Mouse (Mus musculus): Measurements from ENCODE around the gene Rhox3f. TPM values are rescaled to one million over a fixed set of nuclear protein-coding genes. Genes with fewer than 3 reads are reported as not detected.
"Not testable (repeated sequence)": the region's sequence is repeated elsewhere in the genome, so short reads cannot be mapped to it uniquely, and the experiment has no call there.

Rhox3f gene
- not detected in 2 replicates for polyA plus RNA-seq (2015; fragmentation: Nextera tagmentation; extraction: Ambion mirVana)

DNA sequence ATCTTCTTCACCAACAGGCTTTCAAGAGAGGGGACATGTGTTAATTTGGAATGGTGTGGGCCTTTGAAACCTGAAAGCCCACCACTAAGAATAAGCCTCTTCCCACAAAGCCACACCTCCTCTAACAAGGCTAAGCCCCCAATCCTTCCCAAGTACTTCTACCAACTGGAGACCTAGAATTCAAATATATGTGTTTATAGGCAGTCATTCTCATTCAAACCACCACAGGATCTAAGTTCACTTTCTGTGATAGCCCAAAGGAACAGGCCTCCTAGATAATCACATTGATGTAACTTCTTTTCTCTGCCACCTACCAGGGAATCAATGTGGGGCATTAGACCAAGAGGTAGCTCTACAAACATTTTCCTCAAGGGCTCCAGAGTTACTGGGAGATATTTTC lies at the start of gene Rhox3f:
Gene Rhox3f (plus strand): TSS at position 301 of the 400 bp plus-strand sequence.
- not testable (repeated sequence) for ATAC-seq

DNA sequence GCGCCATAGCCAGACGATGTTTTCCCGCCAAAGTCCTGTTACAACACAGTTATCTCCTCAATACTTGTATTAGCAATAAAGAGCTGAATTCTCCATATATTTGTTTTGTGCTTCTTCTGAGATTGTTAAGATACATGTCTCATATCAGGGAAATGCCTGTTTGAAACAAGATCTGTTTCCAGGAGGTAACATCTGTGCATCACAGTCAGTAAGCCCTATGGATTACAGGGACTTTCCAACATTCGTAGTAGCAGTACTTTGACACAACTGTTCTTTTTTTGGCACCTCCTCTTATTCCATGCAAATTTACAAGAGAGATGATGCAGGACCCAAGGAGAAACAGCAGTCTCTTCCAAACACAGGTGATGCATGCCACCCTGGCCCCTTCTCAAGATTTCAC lies 39.1 kb upstream of the Rhox3f start, which contains the start of gene Rhox3e:
Gene Rhox3e (plus strand): TSS at position 301 of the 400 bp plus-strand sequence.
- not testable (repeated sequence) for H3K4me1 ChIP-seq (replicated peaks); H3K27ac ChIP-seq; H3K27me3 ChIP-seq; H3K4me2 ChIP-seq (replicated peaks); H3K36me3 ChIP-seq; H3K9ac ChIP-seq (replicated peaks); H3K9me3 ChIP-seq; H3K4me3 ChIP-seq (replicated peaks); ATAC-seq
- WGBS: 100% methylated on average over 1 of the region's 4 CpGs

More for the DNA sequence above, at the start of gene Rhox3f:
- H3K36me3 ChIP-seq; H3K9me3 ChIP-seq; H3K27me3 ChIP-seq; H3K27ac ChIP-seq; H3K4me1 ChIP-seq (replicated peaks); H3K4me2 ChIP-seq (replicated peaks); H3K9ac ChIP-seq (replicated peaks); H3K4me3 ChIP-seq (replicated peaks): not testable (repeated sequence)

- not testable (repeated sequence) for H3K27ac ChIP-seq; H3K9me3 ChIP-seq; H3K9ac ChIP-seq (replicated peaks); H3K27me3 ChIP-seq; H3K36me3 ChIP-seq; H3K4me3 ChIP-seq (replicated peaks); H3K4me2 ChIP-seq (replicated peaks); ATAC-seq; H3K4me1 ChIP-seq (replicated peaks)
- WGBS: 98% methylated on average over 11 of the region's 18 CpGs
These were observed 23.7 kb upstream of the Rhox3f start, which contains the start of gene Rhox4e for GRCm38 (mm10) chrX:37557112-37557511. Rhox4e (plus strand) TSS chrX:37557412.

DNA sequence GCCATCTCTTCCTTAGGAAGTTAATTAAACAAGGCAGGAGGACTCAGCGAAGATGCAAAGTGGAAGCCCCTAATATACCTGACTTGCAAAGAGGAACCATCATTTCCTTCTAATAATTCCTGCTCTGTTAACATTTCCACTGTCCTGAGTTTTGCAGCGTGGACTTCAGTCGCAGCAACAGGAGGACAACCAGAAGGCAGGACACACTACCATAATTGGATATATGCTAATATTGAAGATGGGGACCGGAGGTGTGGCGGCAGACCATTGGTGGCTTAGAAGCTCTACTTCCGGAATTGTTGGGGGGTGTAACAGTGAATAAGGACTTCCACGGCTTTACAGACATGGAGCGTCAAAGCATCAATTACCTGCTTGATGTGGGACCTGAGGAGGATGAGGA lies 9.7 kb upstream of the Rhox3f start, which contains the start of gene Rhox2f:
Gene Rhox2f (plus strand): TSS at position 301 of the 400 bp plus-strand sequence.
- H3K9me3 ChIP-seq: not testable (repeated sequence)

DNA sequence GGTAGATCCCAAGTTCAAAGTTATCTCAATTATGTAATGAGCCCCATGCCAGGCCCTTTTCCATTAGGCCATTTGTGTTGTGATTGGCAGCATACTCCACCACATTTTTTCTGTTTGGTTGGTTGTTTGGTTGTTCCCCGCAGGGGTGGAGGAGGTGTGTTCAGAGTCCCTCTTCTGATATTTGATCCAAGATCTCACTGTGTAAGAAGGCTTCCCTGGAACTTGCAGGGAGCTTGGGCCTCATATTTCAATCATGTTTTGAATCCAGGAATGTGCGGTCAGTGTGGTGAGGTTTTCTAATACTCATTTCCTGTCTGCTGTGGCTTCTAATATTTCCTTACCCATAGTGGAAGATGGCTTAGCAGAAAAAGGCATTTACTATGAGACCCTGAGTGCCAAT lies 8.2 kb upstream of the Rhox3f start:
- 60% methylated on average over 2 of the region's 2 CpGs for WGBS

More for the DNA sequence above, 9.7 kb upstream of the Rhox3f start, which contains the start of gene Rhox2f:
- H3K4me1 ChIP-seq (replicated peaks); H3K4me2 ChIP-seq (replicated peaks); H3K4me3 ChIP-seq (replicated peaks); H3K9ac ChIP-seq (replicated peaks); H3K27me3 ChIP-seq; H3K27ac ChIP-seq; H3K36me3 ChIP-seq; ATAC-seq: not testable (repeated sequence)
- 90% methylated on average over 8 of the region's 8 CpGs for WGBS

DNA sequence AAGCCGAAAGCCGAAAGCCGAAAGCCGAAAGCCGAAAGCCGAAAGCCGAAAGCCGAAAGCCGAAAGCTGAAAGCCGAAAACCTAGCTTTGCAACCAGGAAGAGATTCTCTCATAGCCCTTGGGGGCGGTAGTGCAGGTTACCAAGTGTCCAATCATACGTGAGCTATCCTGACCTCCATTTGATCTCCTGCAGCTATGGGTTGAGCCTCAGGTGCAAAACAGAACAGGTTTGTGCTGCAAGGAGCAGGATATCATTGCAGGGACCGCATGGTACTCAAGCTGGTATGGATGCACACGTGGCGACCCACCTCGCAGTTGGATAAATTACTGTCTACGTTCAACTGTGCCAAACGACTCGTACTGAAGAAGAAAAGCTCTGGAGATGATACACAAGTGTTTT lies 26.8 kb downstream of the Rhox3f start, which contains the start of gene Rhox4f:
Gene Rhox4f (minus strand): TSS at position 101 of the 400 bp plus-strand sequence.
- not testable (repeated sequence) for H3K4me1 ChIP-seq (replicated peaks); H3K36me3 ChIP-seq; H3K4me3 ChIP-seq (replicated peaks); H3K9me3 ChIP-seq; H3K4me2 ChIP-seq (replicated peaks); H3K27me3 ChIP-seq; H3K9ac ChIP-seq (replicated peaks); H3K27ac ChIP-seq; ATAC-seq
- WGBS: 96% methylated on average over 18 of the region's 19 CpGs

More for the DNA sequence above, 8.2 kb upstream of the Rhox3f start:
- not testable (repeated sequence) for H3K4me2 ChIP-seq (replicated peaks); H3K27me3 ChIP-seq; H3K36me3 ChIP-seq; H3K27ac ChIP-seq; H3K9me3 ChIP-seq; H3K9ac ChIP-seq (replicated peaks); H3K4me1 ChIP-seq (replicated peaks); ATAC-seq; H3K4me3 ChIP-seq (replicated peaks)

- not testable (repeated sequence) for H3K27me3 ChIP-seq; H3K36me3 ChIP-seq; H3K4me2 ChIP-seq (replicated peaks); H3K4me1 ChIP-seq (replicated peaks); ATAC-seq; H3K9ac ChIP-seq (replicated peaks); H3K27ac ChIP-seq; H3K4me3 ChIP-seq (replicated peaks); H3K9me3 ChIP-seq
- WGBS: 85% methylated on average over 2 of the region's 2 CpGs
These were observed 47.7 kb downstream of the Rhox3f start, which contains the start of gene Rhox3g for GRCm38 (mm10) chrX:37628512-37628911. Rhox3g (minus strand) TSS chrX:37628612.

Other genes with a start within 250 kb of the Rhox3f start
- gene Rhox3a2, start 201.0 kb upstream of the Rhox3f start, polyA plus RNA-seq (2015; fragmentation: Nextera tagmentation; extraction: Ambion mirVana): not detected in 2 replicates
- gene Rhox4a2, start 190.1 kb upstream of the Rhox3f start, polyA plus RNA-seq (2015; fragmentation: Nextera tagmentation; extraction: Ambion mirVana): not detected in 2 replicates
- not detected in 2 replicates for gene Rhox2b, start 168.9 kb upstream of the Rhox3f start, polyA plus RNA-seq (2015; fragmentation: Nextera tagmentation; extraction: Ambion mirVana)
- not detected in 2 replicates for gene Rhox4b, start 148.5 kb upstream of the Rhox3f start, polyA plus RNA-seq (2015; fragmentation: Nextera tagmentation; extraction: Ambion mirVana)
- gene Rhox2c, start 127.3 kb upstream of the Rhox3f start, polyA plus RNA-seq (2015; fragmentation: Nextera tagmentation; extraction: Ambion mirVana): not detected in 2 replicates
- not detected in 2 replicates for gene Rhox3c, start 122.4 kb upstream of the Rhox3f start, polyA plus RNA-seq (2015; fragmentation: Nextera tagmentation; extraction: Ambion mirVana)
- gene Rhox4c, start 100.7 kb upstream of the Rhox3f start, polyA plus RNA-seq (2015; fragmentation: Nextera tagmentation; extraction: Ambion mirVana): not detected in 2 replicates
- not detected in 2 replicates for gene Rhox2d, start 87.6 kb upstream of the Rhox3f start, polyA plus RNA-seq (2015; fragmentation: Nextera tagmentation; extraction: Ambion mirVana)
- gene Rhox4d, start 66.6 kb upstream of the Rhox3f start, polyA plus RNA-seq (2015; fragmentation: Nextera tagmentation; extraction: Ambion mirVana): not detected in 2 replicates
- gene Rhox2e, start 50.5 kb upstream of the Rhox3f start, polyA plus RNA-seq (2015; fragmentation: Nextera tagmentation; extraction: Ambion mirVana): not detected in 2 replicates
- not detected in 2 replicates for gene Rhox3e, start 39.0 kb upstream of the Rhox3f start, polyA plus RNA-seq (2015; fragmentation: Nextera tagmentation; extraction: Ambion mirVana)
- not detected in 2 replicates for gene Rhox4e, start 23.6 kb upstream of the Rhox3f start, polyA plus RNA-seq (2015; fragmentation: Nextera tagmentation; extraction: Ambion mirVana)
- gene Rhox2f, start 9.6 kb upstream of the Rhox3f start, polyA plus RNA-seq (2015; fragmentation: Nextera tagmentation; extraction: Ambion mirVana): not detected in 2 replicates
- gene Rhox4f, start 26.7 kb downstream of the Rhox3f start, polyA plus RNA-seq (2015; fragmentation: Nextera tagmentation; extraction: Ambion mirVana): not detected in 2 replicates
- not detected in 2 replicates for gene Rhox3g, start 47.6 kb downstream of the Rhox3f start, polyA plus RNA-seq (2015; fragmentation: Nextera tagmentation; extraction: Ambion mirVana)
- gene Rhox2g, start 62.5 kb downstream of the Rhox3f start, polyA plus RNA-seq (2015; fragmentation: Nextera tagmentation; extraction: Ambion mirVana): not detected in 2 replicates
- not detected in 2 replicates for gene Rhox4g, start 70.3 kb downstream of the Rhox3f start, polyA plus RNA-seq (2015; fragmentation: Nextera tagmentation; extraction: Ambion mirVana)
- gene Rhox3h, start 87.8 kb downstream of the Rhox3f start, polyA plus RNA-seq (2015; fragmentation: Nextera tagmentation; extraction: Ambion mirVana): not detected in 2 replicates
- gene Rhox2h, start 92.3 kb downstream of the Rhox3f start, polyA plus RNA-seq (2015; fragmentation: Nextera tagmentation; extraction: Ambion mirVana): not detected in 2 replicates
- gene Rhox5, start 223.8 kb downstream of the Rhox3f start, polyA plus RNA-seq (2015; fragmentation: Nextera tagmentation; extraction: Ambion mirVana): not detected in 2 replicates
- gene Rhox6, start 245.9 kb downstream of the Rhox3f start, polyA plus RNA-seq (2015; fragmentation: Nextera tagmentation; extraction: Ambion mirVana): not detected in 2 replicates